Mouse (Mus musculus): Measurements from ENCODE around the gene Hs3st4.
A peak's percentile ranks its signal among the peaks of the same experiment; 100 is the strongest.

Hs3st4 gene

GRCm38 (mm10) chr7:124354035-124354434 is 371.4 kb downstream of the Hs3st4 start:
- no peak for DNase-seq

- DNase-seq = peak; percentile 60
Measured at GRCm38 (mm10) chr7:124358068-124358467, 375.4 kb downstream of the Hs3st4 start.

- DNase-seq = no peak
Measured at GRCm38 (mm10) chr7:124359836-124360235, 377.2 kb downstream of the Hs3st4 start.

- no peak for DNase-seq
Measured at GRCm38 (mm10) chr7:124372297-124372696, 389.6 kb downstream of the Hs3st4 start.

GRCm38 (mm10) chr7:124372697-124373096 is 390.0 kb downstream of the Hs3st4 start:
- DNase-seq = no peak

- no peak for DNase-seq
Measured at GRCm38 (mm10) chr7:124383489-124383888, 400.8 kb downstream of the Hs3st4 start.

GRCm38 (mm10) chr7:124399184-124399583 is 416.5 kb downstream of the Hs3st4 start:
- DNase-seq = no peak

- no peak for DNase-seq
Measured at GRCm38 (mm10) chr7:124426951-124427350, 444.3 kb downstream of the Hs3st4 start.

All from layer of hippocampus, adult 9-11 months (tissue).